Mouse (Mus musculus) spleen, adult 2 months (tissue): Measurements from ENCODE around the gene Gtf2ird2. TPM values are rescaled to one million over a fixed set of nuclear protein-coding genes. Genes with fewer than 3 reads are reported as not detected.
A peak's percentile ranks its signal among the peaks of the same experiment; 100 is the strongest.

Experiments used
- DNase-seq, 2 experiments: peaks; one replicate each; pipeline versions ENCODE4 v3.0.0 to v3.0.0-alpha.2; 2012 to 2021; ENCODE audit warnings: low spot score in 2 of 2, low read depth in 1 of 2
- H3K27ac ChIP-seq: fragments of 200-500 bp; 2 replicates; pipeline ENCODE4 v1.5.1; 2012; ENCODE audit warnings: low read length, inconsistent platforms; ENCODE audit not compliant: insufficient read depth
- H3K27me3 ChIP-seq: fragments of 200-500 bp; 2 replicates; pipeline ENCODE4 v1.6.1; 2012; ENCODE audit warnings: mild to moderate bottlenecking, moderate library complexity, low read length, inconsistent platforms; ENCODE audit not compliant: control insufficient read depth, insufficient read depth
- H3K36me3 ChIP-seq: fragments of 200-500 bp; 2 replicates; pipeline ENCODE4 v1.6.1; 2012; ENCODE audit warnings: mild to moderate bottlenecking, low read length, inconsistent platforms; ENCODE audit not compliant: control insufficient read depth, insufficient read depth
- H3K4me1 ChIP-seq: fragments of 200-500 bp; 2 replicates; pipeline ENCODE4 v1.6.1; 2011; ENCODE audit warnings: inconsistent platforms; ENCODE audit not compliant: control insufficient read depth, insufficient read depth, insufficient read length
- H3K4me3 ChIP-seq: fragments of 200-500 bp; 2 replicates; pipeline ENCODE4 v1.5.1; 2011; ENCODE audit warnings: mild to moderate bottlenecking, inconsistent platforms; ENCODE audit not compliant: insufficient read depth, insufficient read length; ENCODE audit errors: extremely low read depth
- CTCF ChIP-seq: fragments of 200-500 bp; IDR thresholded peaks from 2 replicates; pipeline ENCODE4 v1.5.1; 2011; ENCODE audit warnings: mild to moderate bottlenecking, inconsistent platforms; ENCODE audit not compliant: insufficient read depth, insufficient read length, insufficient replicate concordance; ENCODE audit errors: extremely low read depth
- POLR2A ChIP-seq: fragments of 200-500 bp; IDR thresholded peaks from 2 replicates; pipeline ENCODE4 v1.6.1; 2011; ENCODE audit warnings: low read depth, low read length, inconsistent platforms
- WGBS: fragments of 180-500 bp; shearing (Covaris S2); methylation state at CpG from one replicate; pipeline ENCODE4 v1.1.7; 2018; 5-methylcytosine and 5-hydroxymethylcytosine counted together
- polyA plus RNA-seq: library from polyadenylated mRNA; depleted of rRNA; stranded (reverse); fragments of >200 nt; gene quantifications from 2 replicates; pipeline ENCODE4 v1.2.3, GENCODE M21; 2012

The Gtf2ird2 gene
- polyA plus RNA-seq, 1 experiment: 6.4 TPM

DNA sequence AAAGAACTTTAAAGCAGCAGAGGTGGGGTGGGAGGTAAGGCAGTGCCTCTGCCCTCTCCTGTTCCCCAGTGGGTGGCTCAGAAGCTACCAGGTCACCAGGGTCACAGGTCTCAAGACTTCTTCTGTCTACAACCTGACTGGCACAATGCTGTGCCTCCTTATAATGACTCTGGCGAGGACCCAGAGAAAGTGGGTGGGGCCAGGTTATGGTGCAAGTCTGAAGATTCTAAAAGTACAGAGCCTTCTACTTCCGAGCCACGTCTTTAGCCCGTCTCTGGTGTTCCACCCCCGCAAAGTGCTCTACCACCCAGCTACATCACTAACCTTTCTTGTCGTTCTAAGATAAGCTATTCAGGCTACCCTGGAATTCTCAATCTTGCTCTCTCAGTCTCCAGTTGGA lies 48.3 kb downstream of the Gtf2ird2 start:
- peak; percentile 61 to 66 for DNase-seq
- TF ChIP-seq CTCF (no peak), POLR2A (no peak)
- no peak overlapping the region for H3K4me3 ChIP-seq
- peaks cover 66% of the 10 kb centered on the region for H3K4me1 ChIP-seq
- 9% methylated on average over 6 of the region's 6 CpGs for WGBS
- peak overlapping the region; percentile 98 for H3K27ac ChIP-seq
- H3K36me3 ChIP-seq: peaks cover 4% of the 10 kb centered on the region; the same call in 1 of the 2 replicates
- no peaks in the 10 kb centered on the region for H3K27me3 ChIP-seq

DNA sequence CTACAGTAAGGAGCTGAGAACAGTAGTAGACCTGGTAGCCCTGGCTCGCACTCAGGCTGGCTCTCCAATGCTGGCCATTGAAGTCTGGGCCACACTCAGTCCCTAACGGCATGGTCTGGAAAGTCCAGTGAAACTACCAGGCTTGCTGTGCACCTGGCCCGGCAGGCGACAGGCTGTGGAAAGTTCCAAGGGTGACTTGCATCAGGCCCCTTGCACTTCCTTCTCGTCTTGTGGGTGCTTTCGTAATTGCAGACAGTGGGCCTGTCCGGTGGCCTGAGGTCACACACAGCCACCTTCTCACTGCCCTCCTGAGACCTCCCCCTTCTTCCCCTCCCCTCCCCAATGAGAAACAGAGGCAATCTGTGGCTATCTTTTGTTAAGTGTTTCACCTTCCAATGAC lies 48.7 kb downstream of the Gtf2ird2 start:
- Histone ChIP-seq H3K27ac (peak overlapping the region; percentile 98), H3K4me3 (peak overlapping the region; percentile 18; the same call in 1 of the 2 replicates), H3K4me1 (peaks cover 67% of the 10 kb centered on the region), H3K36me3 (peaks cover 1% of the 10 kb centered on the region; the same call in 1 of the 2 replicates), H3K27me3 (no peaks in the 10 kb centered on the region)
- peak; percentile 77 to 82 for DNase-seq
- 5% methylated on average over 7 of the region's 7 CpGs for WGBS
- TF ChIP-seq CTCF (no peak), POLR2A (no peak)

DNA sequence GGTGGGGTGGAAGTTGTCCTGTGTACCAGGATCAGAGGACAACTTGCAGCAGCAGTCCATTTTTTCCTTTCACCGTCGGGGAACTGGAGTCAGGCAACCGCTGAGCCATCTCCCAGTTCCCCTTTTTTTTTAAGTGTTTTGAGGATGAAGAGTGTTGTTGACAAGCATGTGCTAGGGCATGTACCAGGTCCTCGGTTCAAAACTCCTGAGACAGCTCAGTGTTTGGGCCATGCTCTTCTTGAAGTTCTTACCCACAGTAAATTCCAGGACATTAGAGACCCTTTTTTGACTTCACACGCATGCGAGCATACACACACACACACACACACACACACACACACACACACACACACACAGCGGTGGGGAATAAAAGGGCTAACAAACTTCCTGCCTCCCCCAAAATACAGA lies 49.4 kb downstream of the Gtf2ird2 start:
- 10% methylated on average over 7 of the region's 7 CpGs for WGBS
- peaks cover 74% of the 10 kb centered on the region for H3K4me1 ChIP-seq
- DNase-seq: no peak
- TF ChIP-seq POLR2A (no peak), CTCF (no peak)
- H3K27me3 ChIP-seq: no peaks in the 10 kb centered on the region
- H3K27ac ChIP-seq: peak overlapping the region; percentile 98
- no peak overlapping the region for H3K4me3 ChIP-seq
- peaks cover 6% of the 10 kb centered on the region; the same call in 1 of the 2 replicates for H3K36me3 ChIP-seq

DNA sequence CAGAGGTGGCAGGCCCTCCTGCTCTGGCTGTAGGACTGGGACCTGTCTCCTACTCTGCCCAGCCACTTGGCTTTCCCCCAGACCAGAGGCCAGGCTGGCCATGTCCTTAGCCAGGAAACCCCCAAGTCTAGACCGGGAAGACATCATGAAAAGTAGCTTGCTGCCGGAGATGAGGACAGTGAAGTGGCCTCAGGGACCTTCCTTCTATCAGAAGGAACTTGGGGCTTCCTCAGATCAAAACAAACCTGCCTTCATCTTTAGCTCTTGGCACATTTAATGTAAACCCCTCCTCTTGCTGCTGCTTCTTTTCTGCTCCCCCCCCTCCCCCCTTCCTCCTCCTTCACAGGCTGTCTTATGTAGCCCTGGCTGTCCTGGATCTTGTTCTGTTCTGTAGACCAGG lies 50.4 kb downstream of the Gtf2ird2 start:
- Histone ChIP-seq H3K27ac (peak overlapping the region; percentile 98), H3K4me3 (no peak overlapping the region), H3K4me1 (peaks cover 75% of the 10 kb centered on the region), H3K36me3 (peaks cover 11% of the 10 kb centered on the region), H3K27me3 (no peaks in the 10 kb centered on the region)
- 31% methylated on average over 2 of the region's 2 CpGs for WGBS
- DNase-seq: no peak
- TF ChIP-seq POLR2A (no peak), CTCF (no peak)

DNA sequence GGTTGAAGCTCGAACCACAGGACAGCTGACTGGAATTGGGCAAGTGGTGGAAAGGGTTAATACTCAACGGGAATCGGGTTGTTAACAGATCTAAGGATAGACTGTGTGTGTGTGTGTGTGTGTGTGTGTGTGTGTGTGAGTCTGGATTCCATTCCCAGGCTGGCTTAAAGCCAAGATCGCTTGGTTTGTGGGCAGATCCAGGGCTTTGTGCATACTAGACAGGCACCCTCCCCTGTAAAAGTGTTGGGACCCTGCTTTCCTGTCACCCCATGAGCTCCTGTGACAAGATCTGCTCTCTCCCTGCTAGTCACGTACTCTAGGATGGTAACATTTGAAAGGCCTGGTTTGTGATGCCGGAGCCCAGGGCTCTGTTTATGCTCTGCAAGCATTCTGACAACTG lies 51.3 kb downstream of the Gtf2ird2 start:
- WGBS: 61% methylated on average over 6 of the region's 6 CpGs
- no peak for TF ChIP-seq CTCF
- no peak for TF ChIP-seq POLR2A
- H3K4me1 ChIP-seq: peaks cover 72% of the 10 kb centered on the region
- peaks cover 15% of the 10 kb centered on the region for H3K36me3 ChIP-seq
- no peaks in the 10 kb centered on the region for H3K27me3 ChIP-seq
- no peak overlapping the region for H3K4me3 ChIP-seq
- no peak for DNase-seq
- H3K27ac ChIP-seq: peak overlapping the region; percentile 98

DNA sequence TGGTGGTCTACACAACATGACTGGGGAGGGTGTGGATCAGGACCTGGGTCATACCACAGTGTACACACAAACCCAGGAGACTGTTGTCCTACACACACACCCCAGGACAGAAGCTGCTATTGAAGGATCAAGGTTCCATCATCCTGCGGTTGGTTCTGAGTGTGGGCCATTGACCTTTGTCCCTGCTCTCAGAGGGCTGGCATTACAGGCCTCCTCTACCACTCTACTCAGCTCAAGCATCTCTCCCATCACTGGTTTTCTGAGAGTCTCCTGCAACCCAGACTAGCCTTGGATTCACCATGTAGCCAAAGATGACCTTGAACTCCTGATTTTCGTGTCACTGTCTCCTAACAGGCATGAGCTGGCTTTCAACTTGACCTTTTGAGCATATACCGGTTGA lies 52.4 kb downstream of the Gtf2ird2 start:
- TF ChIP-seq POLR2A (no peak), CTCF (no peak)
- Histone ChIP-seq H3K27ac (peak overlapping the region; percentile 98), H3K27me3 (no peaks in the 10 kb centered on the region), H3K4me1 (peaks cover 63% of the 10 kb centered on the region), H3K36me3 (peaks cover 22% of the 10 kb centered on the region), H3K4me3 (no peak overlapping the region)
- WGBS: 49% methylated on average over 3 of the region's 3 CpGs
- no peak for DNase-seq

DNA sequence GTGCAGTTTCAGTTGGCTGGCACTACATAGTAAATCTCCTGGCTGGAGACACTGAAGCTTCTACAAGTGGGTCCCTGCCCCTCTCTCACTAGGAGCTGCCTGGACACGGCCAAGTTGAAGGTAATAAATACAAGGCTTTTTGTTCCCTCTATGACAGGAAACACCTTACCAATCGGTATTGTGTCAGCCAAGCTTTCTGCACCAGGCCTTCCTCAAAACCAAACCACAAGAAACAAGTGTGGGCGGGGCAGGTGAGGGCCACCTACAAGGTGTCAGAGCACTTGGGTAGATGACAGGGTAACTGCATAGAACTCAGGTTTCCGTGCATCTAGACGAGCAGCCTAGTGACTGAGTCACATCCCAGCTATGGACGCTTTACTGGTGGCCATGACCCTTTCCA lies 53.0 kb downstream of the Gtf2ird2 start:
- no peak for TF ChIP-seq CTCF
- no peak; the same call in 1 of the 2 replicates for TF ChIP-seq POLR2A
- DNase-seq: peak; percentile 88 to 92
- Histone ChIP-seq H3K27ac (peak overlapping the region; percentile 98), H3K4me3 (no peak overlapping the region), H3K27me3 (no peaks in the 10 kb centered on the region), H3K36me3 (peaks cover 22% of the 10 kb centered on the region), H3K4me1 (peaks cover 58% of the 10 kb centered on the region)
- 17% methylated on average over 6 of the region's 6 CpGs for WGBS
